Mouse (Mus musculus) heart, postnatal 0 days (tissue): ENCODE measurements around the gene Dnah11. TPM values are rescaled to one million over a fixed set of nuclear protein-coding genes. Genes with fewer than 3 reads are reported as not detected.

Source experiments
- ATAC-seq: fragments of 200-750 bp; cut with Nextera tagmentation; 2 replicates; pipeline ENCODE4 v1.8.0; 2017; ENCODE audit warnings: low read depth, moderate number of reproducible peaks, moderate library complexity; ENCODE audit not compliant: insufficient read depth
- DNase-seq: peaks from one replicate; pipeline ENCODE4 v3.0.0-alpha.2; 2016; ENCODE audit warnings: low spot score
- H3K27ac ChIP-seq: fragments of 300-500 bp; sonication (generic); 2 replicates; pipeline ENCODE4 v1.5.1; 2014; ENCODE audit warnings: low read depth, mild to moderate bottlenecking
- H3K27me3 ChIP-seq: fragments of 300-500 bp; sonication (generic); 2 replicates; pipeline ENCODE4 v1.6.1; 2014; ENCODE audit warnings: low read length, mixed read lengths; ENCODE audit not compliant: control insufficient read depth, insufficient read depth
- H3K36me3 ChIP-seq: fragments of 300-500 bp; sonication (generic); replicated peaks from 2 replicates; pipeline ENCODE4 v1.6.1; 2014; ENCODE audit warnings: low read length, mixed read lengths; ENCODE audit not compliant: control insufficient read depth, insufficient read depth
- H3K4me1 ChIP-seq: fragments of 300-500 bp; sonication (generic); 2 replicates; pipeline ENCODE4 v1.6.1; 2014; ENCODE audit warnings: antibody characterized with exemption; ENCODE audit not compliant: control insufficient read depth, insufficient read depth
- H3K4me2 ChIP-seq: fragments of 300-500 bp; sonication (generic); 2 replicates; pipeline ENCODE4 v1.6.1; 2014; ENCODE audit warnings: low read depth, mild to moderate bottlenecking, low read length, moderate library complexity
- H3K4me3 ChIP-seq: fragments of 300-500 bp; sonication (generic); 2 replicates; pipeline ENCODE4 v1.5.1; 2014; ENCODE audit warnings: low read depth, low read length
- H3K9ac ChIP-seq: fragments of 300-500 bp; sonication (generic); replicated peaks from 2 replicates; pipeline ENCODE4 v1.6.1; 2014; ENCODE audit warnings: low read depth, low read length, mixed read lengths
- H3K9me3 ChIP-seq: fragments of 300-500 bp; sonication (generic); replicated peaks from 2 replicates; pipeline ENCODE4 v1.6.1; 2016; ENCODE audit warnings: low read length; ENCODE audit not compliant: control insufficient read depth
- CTCF ChIP-seq: IDR thresholded peaks from 2 replicates; pipeline ENCODE4 v1.5.1; 2016; ENCODE audit warnings: antibody characterized with exemption, control low read depth, low read depth
- EP300 ChIP-seq: IDR thresholded peaks from 2 replicates; pipeline ENCODE4 v1.6.1; 2016; ENCODE audit warnings: antibody characterized with exemption, low read depth
- WGBS: fragments of 180-500 bp; shearing (Covaris S2); extraction: QIAGEN DNeasy Blood & Tissue Kit; methylation state at CpG from one replicate; pipeline ENCODE4 v1.1.7; 2014; 5-methylcytosine and 5-hydroxymethylcytosine counted together
- polyA plus RNA-seq: library from polyadenylated mRNA; unstranded; fragments of >200 nt; fragmentation: Nextera tagmentation; extraction: Ambion mirVana; gene quantifications from 2 replicates; pipeline ENCODE4 v1.2.1, GENCODE M21; 2015
- total RNA-seq: library from RNA; depleted of rRNA; stranded (reverse); fragments of >200 nt; gene quantifications from 2 replicates; pipeline ENCODE4 v1.2.3, GENCODE M21; 2014; ENCODE audit warnings: low replicate concordance

The Dnah11 gene
- total and polyA plus RNA-seq, 2 experiments from 2014 or later: not detected

GRCm38 (mm10) chr12:117872265-117872664, 326.6 kb downstream of the Dnah11 start:
- Histone ChIP-seq H3K4me2 (no peak overlapping the region), H3K27me3 (no peaks in the 10 kb centered on the region), H3K4me3 (no peak overlapping the region), H3K36me3 (peaks cover 17% of the 10 kb centered on the region), H3K9ac (no peak overlapping the region), H3K4me1 (no peaks in the 10 kb centered on the region), H3K9me3 (no peaks in the 10 kb centered on the region), H3K27ac (no peak overlapping the region)
- ATAC-seq (no peak), DNase-seq (no peak)
- TF ChIP-seq CTCF: no peak
- TF ChIP-seq EP300: no peak
- 60% methylated on average over 5 of the region's 5 CpGs for whole genome bisulfite sequencing

GRCm38 (mm10) chr12:117867708-117868564, 330.9 kb downstream of the Dnah11 start:
- H3K27ac ChIP-seq: peak overlapping the region; percentile 48; the same call in 1 of the 2 replicates
- DNase-seq (no peak), ATAC-seq (no peak)
- H3K9me3 ChIP-seq: no peaks in the 10 kb centered on the region
- WGBS: 74% methylated on average over 4 of the region's 4 CpGs
- H3K4me3 ChIP-seq: no peak overlapping the region
- no peak for TF ChIP-seq EP300
- TF ChIP-seq CTCF: no peak
- H3K4me2 ChIP-seq: no peak overlapping the region
- no peak overlapping the region for H3K9ac ChIP-seq
- H3K27me3 ChIP-seq: no peaks in the 10 kb centered on the region
- H3K36me3 ChIP-seq: 0 out of 2 replicates have a peak, but pooled peaks cover 5% of the 10 kb centered on the region
- H3K4me1 ChIP-seq: no peaks in the 10 kb centered on the region

DNA sequence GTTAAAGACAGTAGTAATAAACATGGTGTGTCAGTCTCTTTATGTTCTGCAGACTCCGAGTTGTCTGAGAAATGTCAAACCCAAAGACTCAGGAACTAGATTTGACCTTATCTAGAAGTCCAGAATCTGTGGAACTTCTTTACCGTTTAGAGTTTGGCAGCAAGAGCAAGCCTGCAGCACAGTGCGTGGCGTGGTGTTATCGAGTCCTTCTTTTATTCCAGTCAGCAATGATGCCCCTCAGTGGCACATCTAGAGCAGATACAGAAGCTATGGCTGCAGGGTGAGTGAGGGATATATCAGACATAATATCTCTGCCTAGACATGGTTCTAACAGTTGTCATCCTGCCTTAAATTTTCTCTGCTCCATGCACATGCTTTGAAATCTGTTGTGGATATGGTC, 336.2 kb downstream of the Dnah11 start:
- TF ChIP-seq EP300 (no peak), CTCF (no peak)
- H3K4me1 ChIP-seq: no peaks in the 10 kb centered on the region
- no peak for DNase-seq

GRCm38 (mm10) chr12:117861249-117861648, 337.6 kb downstream of the Dnah11 start:
- WGBS: 62% methylated on average over 3 of the region's 3 CpGs
- H3K27ac ChIP-seq: no peak overlapping the region
- H3K36me3 ChIP-seq: no peaks in the 10 kb centered on the region
- no peaks in the 10 kb centered on the region for H3K27me3 ChIP-seq
- no peak overlapping the region for H3K4me2 ChIP-seq
- H3K4me3 ChIP-seq: no peak overlapping the region
- ATAC-seq: no peak
- no peaks in the 10 kb centered on the region for H3K9me3 ChIP-seq
- DNase-seq: no peak
- TF ChIP-seq CTCF (no peak), EP300 (no peak)
- no peaks in the 10 kb centered on the region for H3K4me1 ChIP-seq
- no peak overlapping the region for H3K9ac ChIP-seq

More for the DNA sequence above, 336.2 kb downstream of the Dnah11 start:
- Histone ChIP-seq H3K9ac (no peak overlapping the region), H3K36me3 (no peaks in the 10 kb centered on the region), H3K27me3 (no peaks in the 10 kb centered on the region), H3K27ac (no peak overlapping the region), H3K9me3 (no peaks in the 10 kb centered on the region), H3K4me2 (no peak overlapping the region), H3K4me3 (no peak overlapping the region)
- ATAC-seq: no peak
- WGBS: 47% methylated on average over 5 of the region's 5 CpGs

DNA sequence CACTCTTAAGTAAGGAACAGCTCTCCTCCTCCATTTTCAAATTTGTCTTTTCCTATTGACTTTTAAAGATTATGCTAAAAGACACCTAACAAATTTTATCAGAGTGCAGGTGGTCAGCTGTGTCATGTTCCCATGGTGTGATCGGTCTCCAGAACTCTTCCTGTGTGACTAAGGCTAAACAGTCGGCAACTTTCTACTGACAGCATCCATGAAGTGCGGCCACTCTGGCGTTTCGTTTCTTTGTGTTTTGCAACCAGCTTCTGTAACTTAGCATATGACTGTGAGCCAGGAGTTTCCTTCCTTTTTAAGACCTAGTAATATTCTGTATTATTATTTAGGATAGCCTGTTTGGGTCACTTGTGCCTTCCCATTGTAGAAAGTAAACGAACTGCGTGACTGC, 338.0 kb downstream of the Dnah11 start:
- H3K4me3 ChIP-seq: no peak overlapping the region
- DNase-seq (no peak), ATAC-seq (no peak)
- H3K4me2 ChIP-seq: no peak overlapping the region
- no peaks in the 10 kb centered on the region for H3K27me3 ChIP-seq
- no peak overlapping the region for H3K9ac ChIP-seq
- no peak overlapping the region for H3K27ac ChIP-seq
- H3K4me1 ChIP-seq: no peaks in the 10 kb centered on the region
- H3K9me3 ChIP-seq: no peaks in the 10 kb centered on the region
- H3K36me3 ChIP-seq: no peaks in the 10 kb centered on the region
- TF ChIP-seq EP300 (no peak), CTCF (no peak)
- 70% methylated on average over 7 of the region's 7 CpGs for WGBS
